Mouse (Mus musculus) liver, embryonic 14.5 days (tissue): ENCODE measurements at regions not wholly inside any gene's neighbourhood (a gene's known extent, or its start where the extent isn't known, plus 50 kb on each side); places are given as distances from the start of the nearest gene placed in this dataset.

ENCODE experiments used
- ATAC-seq: fragments of 200-750 bp; cut with Nextera tagmentation; 2 replicates; pipeline ENCODE4 v1.8.0; 2017; ENCODE audit warnings: moderate number of reproducible peaks, mild to moderate bottlenecking, moderate library complexity; ENCODE audit not compliant: insufficient read depth
- DNase-seq, 3 experiments: peaks; one replicate each; pipeline ENCODE4 v3.0.0-alpha.2; 2012 to 2013; ENCODE audit warnings: low read depth in 3 of 3, low spot score in 3 of 3
- H3K27ac ChIP-seq: fragments of 300-500 bp; sonication (generic); 2 replicates; pipeline ENCODE4 v1.5.1; 2014; ENCODE audit warnings: moderate library complexity, mild to moderate bottlenecking, control low read depth, inconsistent platforms
- H3K27me3 ChIP-seq: fragments of 300-500 bp; sonication (generic); 2 replicates; pipeline ENCODE4 v1.6.1; 2014; ENCODE audit warnings: mild to moderate bottlenecking, low read length, moderate library complexity; ENCODE audit not compliant: control insufficient read depth, insufficient read depth
- H3K36me3 ChIP-seq: fragments of 300-500 bp; sonication (generic); replicated peaks from 2 replicates; pipeline ENCODE4 v1.6.1; 2014; ENCODE audit warnings: low read depth; ENCODE audit not compliant: control insufficient read depth, insufficient read depth
- H3K4me1 ChIP-seq, 2 experiments: fragments of 200-500 bp in 1 of 2; fragments of 300-500 bp in 1 of 2; sonication (generic) in 1 of 2; replicated peaks; 2 replicates each; pipeline ENCODE4 v1.6.1; 2012 to 2014; ENCODE audit warnings: antibody characterized with exemption in 1 of 2, inconsistent platforms in 1 of 2, low read length in 1 of 2; ENCODE audit not compliant: control insufficient read depth in 2 of 2, insufficient read depth in 2 of 2
- H3K4me2 ChIP-seq: fragments of 300-500 bp; sonication (generic); 2 replicates; pipeline ENCODE4 v1.6.1; 2014; ENCODE audit warnings: low read depth, mild to moderate bottlenecking, control low read depth, moderate library complexity
- H3K4me3 ChIP-seq, 2 experiments: fragments of 200-500 bp in 1 of 2; fragments of 300-500 bp in 1 of 2; sonication (generic) in 1 of 2; 2 replicates each; pipeline ENCODE4 v1.5.1; 2012 to 2014; ENCODE audit warnings: low read depth in 2 of 2, low read length in 2 of 2, mild to moderate bottlenecking in 2 of 2, control low read depth in 1 of 2, inconsistent platforms in 1 of 2, moderate library complexity in 1 of 2; ENCODE audit not compliant: insufficient read depth in 1 of 2
- H3K9ac ChIP-seq: fragments of 300-500 bp; sonication (generic); replicated peaks from 2 replicates; pipeline ENCODE4 v1.6.1; 2014; ENCODE audit warnings: mild to moderate bottlenecking, control low read depth, moderate library complexity
- H3K9me3 ChIP-seq: fragments of 300-500 bp; sonication (generic); 2 replicates; pipeline ENCODE4 v1.6.1; 2016; ENCODE audit warnings: low read length, mixed read lengths; ENCODE audit not compliant: control insufficient read depth
- CTCF ChIP-seq: IDR thresholded peaks from 2 replicates; pipeline ENCODE4 v1.5.1; 2016; ENCODE audit warnings: antibody characterized with exemption, low read depth, control low read depth
- EP300 ChIP-seq: IDR thresholded peaks from 2 replicates; pipeline ENCODE4 v1.6.1; 2016; ENCODE audit warnings: antibody characterized with exemption, low read depth
- WGBS: fragments of 180-500 bp; shearing (Covaris S2); extraction: QIAGEN DNeasy Blood & Tissue Kit; methylation state at CpG from one replicate; pipeline ENCODE4 v1.1.7; 2014; ENCODE audit not compliant: insufficient replicate concordance; 5-methylcytosine and 5-hydroxymethylcytosine counted together

DNA sequence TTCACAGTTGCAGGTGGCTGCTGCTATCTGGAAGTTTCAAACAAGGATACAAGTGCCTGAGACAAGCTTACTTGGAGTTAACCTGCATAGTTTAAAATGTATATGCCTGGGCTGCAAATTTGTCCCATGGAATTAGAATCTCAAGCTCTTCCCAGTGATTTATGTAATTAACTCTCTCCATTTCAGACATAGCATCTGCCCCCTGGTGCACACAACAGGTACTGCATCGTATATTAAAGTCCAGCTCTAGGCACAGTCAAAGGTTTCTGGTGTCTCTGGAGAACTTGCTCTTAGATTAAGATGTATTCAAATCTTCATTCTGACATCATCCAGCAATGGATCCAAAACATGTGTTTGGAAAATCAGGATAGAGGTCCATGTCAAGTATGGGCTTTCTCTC, 98.0 kb upstream of the Trabd2b start:
- WGBS: 3% methylated on average over 1 of the region's 1 CpGs
- H3K9me3 ChIP-seq: no peaks in the 10 kb centered on the region
- TF ChIP-seq EP300 (no peak), CTCF (peak; percentile 60)
- H3K36me3 ChIP-seq: no peaks in the 10 kb centered on the region
- DNase-seq: no peak
- H3K9ac ChIP-seq: no peak overlapping the region
- H3K4me1 ChIP-seq: no peaks in the 10 kb centered on the region
- no peak overlapping the region for H3K27ac ChIP-seq
- no peak for ATAC-seq
- H3K27me3 ChIP-seq: no peaks in the 10 kb centered on the region
- no peak overlapping the region for H3K4me2 ChIP-seq
- no peak overlapping the region for H3K4me3 ChIP-seq

DNA sequence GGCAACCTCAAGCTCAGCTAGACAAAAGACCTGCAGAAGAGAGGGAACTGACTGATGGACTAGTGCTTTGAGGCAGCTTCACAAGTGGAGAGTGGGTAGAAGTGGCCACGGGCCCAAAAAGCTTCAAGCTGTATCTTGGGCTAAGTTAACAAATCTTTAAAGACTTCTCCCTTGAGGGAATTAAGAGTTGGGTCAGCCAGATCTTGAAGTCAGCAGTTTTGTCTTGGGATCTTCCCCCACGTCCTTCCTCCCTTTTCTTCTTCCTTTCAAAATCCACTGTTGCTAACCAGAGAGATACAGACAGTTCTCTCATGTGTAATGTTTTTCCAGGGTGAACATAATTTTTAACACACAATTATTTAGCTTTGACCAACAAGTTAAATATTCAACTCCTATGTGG, 91.5 kb upstream of the Trabd2b start:
- WGBS: 26% methylated on average over 2 of the region's 2 CpGs
- no peak for TF ChIP-seq CTCF
- TF ChIP-seq EP300: no peak
- no peaks in the 10 kb centered on the region for H3K36me3 ChIP-seq
- DNase-seq: no peak
- H3K4me2 ChIP-seq: no peak overlapping the region
- H3K9me3 ChIP-seq: no peaks in the 10 kb centered on the region
- H3K4me1 ChIP-seq: no peaks in the 10 kb centered on the region
- no peak overlapping the region for H3K9ac ChIP-seq
- no peak for ATAC-seq
- no peak overlapping the region for H3K4me3 ChIP-seq
- H3K27ac ChIP-seq: no peak overlapping the region
- H3K27me3 ChIP-seq: no peaks in the 10 kb centered on the region

DNA sequence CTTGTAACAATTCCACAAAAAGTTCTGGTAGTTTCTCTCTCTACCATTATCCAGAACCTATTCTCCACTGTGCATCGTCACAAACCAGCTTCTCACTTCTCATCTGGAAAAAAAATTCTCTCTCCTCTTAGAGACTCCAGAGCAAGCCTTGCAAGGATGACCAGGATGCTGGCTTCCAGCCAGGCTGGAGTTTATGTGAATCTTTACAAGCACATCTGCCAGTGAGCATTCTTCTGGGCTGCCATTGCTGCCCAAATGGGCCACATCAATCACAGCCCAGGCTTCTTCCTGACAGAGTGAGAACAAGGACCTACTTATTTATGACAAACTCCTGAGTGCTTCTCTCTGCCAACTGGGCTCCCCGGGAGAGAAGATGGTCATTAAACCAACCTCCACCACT, 91.0 kb upstream of the Trabd2b start:
- no peaks in the 10 kb centered on the region for H3K4me1 ChIP-seq
- ATAC-seq (no peak), DNase-seq (no peak)
- no peaks in the 10 kb centered on the region for H3K27me3 ChIP-seq
- 37% methylated on average over 2 of the region's 2 CpGs for WGBS
- H3K9ac ChIP-seq: no peak overlapping the region
- H3K27ac ChIP-seq: no peak overlapping the region
- H3K4me3 ChIP-seq: no peak overlapping the region
- H3K36me3 ChIP-seq: no peaks in the 10 kb centered on the region
- no peak overlapping the region for H3K4me2 ChIP-seq
- TF ChIP-seq EP300 (no peak), CTCF (no peak)
- no peaks in the 10 kb centered on the region for H3K9me3 ChIP-seq

DNA sequence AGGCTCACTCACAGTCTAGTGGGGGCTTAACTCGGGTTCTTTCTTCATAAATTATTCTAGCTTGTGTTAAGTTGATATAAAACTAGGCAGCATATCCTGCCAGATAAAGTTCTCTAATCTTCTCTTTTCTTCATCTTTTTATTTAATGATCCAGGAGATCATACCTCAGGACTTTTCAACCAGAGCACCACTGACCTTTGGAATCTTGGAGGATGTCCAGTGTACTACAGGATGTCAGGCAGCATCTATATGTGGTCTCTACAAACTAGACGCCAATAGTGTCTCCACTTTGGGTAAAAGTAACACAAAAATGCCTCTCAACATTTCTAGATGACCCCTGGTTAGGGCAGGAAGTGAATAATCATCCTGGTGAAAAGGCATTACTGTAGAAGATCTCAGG, 89.4 kb upstream of the Trabd2b start:
- H3K36me3 ChIP-seq: no peaks in the 10 kb centered on the region
- no peak overlapping the region for H3K27ac ChIP-seq
- ATAC-seq (no peak), DNase-seq (no peak)
- no peaks in the 10 kb centered on the region for H3K27me3 ChIP-seq
- H3K9me3 ChIP-seq: no peaks in the 10 kb centered on the region
- H3K4me1 ChIP-seq: no peaks in the 10 kb centered on the region
- TF ChIP-seq CTCF (no peak), EP300 (no peak)
- 47% methylated on average over 2 of the region's 2 CpGs for WGBS
- no peak overlapping the region for H3K9ac ChIP-seq
- no peak overlapping the region for H3K4me2 ChIP-seq
- H3K4me3 ChIP-seq: no peak overlapping the region

DNA sequence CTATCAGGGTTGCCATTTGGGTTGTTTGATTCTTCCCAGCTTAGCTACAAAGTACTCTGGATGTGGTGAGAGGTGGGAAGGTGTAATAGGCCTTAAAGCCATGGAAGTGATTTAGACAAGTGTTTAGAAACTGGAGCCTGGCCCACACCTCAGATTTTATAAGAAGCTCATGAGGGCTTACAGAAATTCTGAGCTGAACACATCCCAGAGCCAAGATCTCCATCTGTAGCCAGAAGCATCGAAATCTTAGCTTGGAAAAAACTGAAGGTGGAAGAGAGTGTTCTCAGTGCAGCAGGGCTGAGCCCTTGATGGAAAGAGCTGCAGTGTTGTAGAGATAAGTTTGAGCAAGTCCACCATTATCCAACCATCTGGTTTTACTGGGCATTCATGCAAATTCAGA, 86.4 kb upstream of the Trabd2b start:
- Histone ChIP-seq H3K27me3 (no peaks in the 10 kb centered on the region), H3K9me3 (no peaks in the 10 kb centered on the region), H3K4me1 (no peaks in the 10 kb centered on the region), H3K27ac (no peak overlapping the region), H3K9ac (no peak overlapping the region), H3K4me3 (no peak overlapping the region), H3K36me3 (no peaks in the 10 kb centered on the region), H3K4me2 (no peak overlapping the region)
- DNase-seq: no peak
- ATAC-seq: no peak
- TF ChIP-seq CTCF: no peak
- TF ChIP-seq EP300: no peak
- 14% methylated on average over 1 of the region's 1 CpGs for WGBS
